Mouse (Mus musculus) gastrocnemius, postnatal 4 days (tissue): ENCODE measurements around the gene Fgf23. TPM values are rescaled to one million over a fixed set of nuclear protein-coding genes. Genes with fewer than 3 reads are reported as not detected.

Experiments
- DNase-seq, 2 experiments: peaks; one replicate each; pipeline ENCODE4 v3.0.0; 2021 to 2022; ENCODE audit warnings: low spot score in 2 of 2, mixed read lengths in 2 of 2
- total RNA-seq, 2 experiments: library from RNA; stranded (reverse); gene quantifications; 2 replicates each; pipeline ENCODE4 v1.2.3; 2021

The Fgf23 gene
- total RNA-seq, 2 experiments from 2014 or later: 0.20 TPM; not detected in 1

GRCm38 (mm10) chr6:127114753-127115456 is 42.2 kb downstream of the Fgf23 start:
- no peak for DNase-seq

- DNase-seq: no peak
Observed at GRCm38 (mm10) chr6:127122221-127122806, 49.6 kb downstream of the Fgf23 start.

GRCm38 (mm10) chr6:127122996-127123395 is 50.3 kb downstream of the Fgf23 start:
- DNase-seq: no peak

- DNase-seq: no peak
Observed at GRCm38 (mm10) chr6:127123506-127123905, 50.8 kb downstream of the Fgf23 start.

- DNase-seq: no peak
Observed at GRCm38 (mm10) chr6:127129659-127130058, 57.0 kb downstream of the Fgf23 start.

- no peak for DNase-seq
Observed at GRCm38 (mm10) chr6:127130377-127130776, 57.7 kb downstream of the Fgf23 start.

Other genes with a start within 250 kb of the Fgf23 start
- gene Ndufa9, start 223.8 kb upstream of the Fgf23 start, total RNA-seq: 100 to 1,000 TPM; 230 to 236 TPM
- not detected for gene Akap3, start 219.8 kb upstream of the Fgf23 start, total RNA-seq
- not detected for gene Dyrk4, start 151.1 kb upstream of the Fgf23 start, total RNA-seq
- 10 to 100 TPM; 13.6 to 17.3 TPM for gene Rad51ap1, start 133.3 kb upstream of the Fgf23 start, total RNA-seq
- 10 to 100 TPM; 12.9 to 14.4 TPM for gene D6Wsu163e, start 132.9 kb upstream of the Fgf23 start, total RNA-seq
- 1 to 10 TPM; 8.2 to 9.7 TPM for gene Fgf6, start 57.3 kb upstream of the Fgf23 start, total RNA-seq
- gene Tigar, start 36.7 kb downstream of the Fgf23 start, total RNA-seq: 10 to 100 TPM; 10.4 to 10.9 TPM
- 10 to 100 TPM; 80.7 to 85.3 TPM for gene Ccnd2, start 79.3 kb downstream of the Fgf23 start, total RNA-seq